Mouse (Mus musculus): Measurements from ENCODE around the gene Rhox3f. TPM values are rescaled to one million over a fixed set of nuclear protein-coding genes. Genes with fewer than 3 reads are reported as not detected.

The Rhox3f gene
- not detected in 2 replicates for total RNA-seq (2023)

GRCm38 (mm10) chrX:37580692-37581091, at the start of gene Rhox3f:
Rhox3f (plus strand) TSS chrX:37580992.

DNA sequence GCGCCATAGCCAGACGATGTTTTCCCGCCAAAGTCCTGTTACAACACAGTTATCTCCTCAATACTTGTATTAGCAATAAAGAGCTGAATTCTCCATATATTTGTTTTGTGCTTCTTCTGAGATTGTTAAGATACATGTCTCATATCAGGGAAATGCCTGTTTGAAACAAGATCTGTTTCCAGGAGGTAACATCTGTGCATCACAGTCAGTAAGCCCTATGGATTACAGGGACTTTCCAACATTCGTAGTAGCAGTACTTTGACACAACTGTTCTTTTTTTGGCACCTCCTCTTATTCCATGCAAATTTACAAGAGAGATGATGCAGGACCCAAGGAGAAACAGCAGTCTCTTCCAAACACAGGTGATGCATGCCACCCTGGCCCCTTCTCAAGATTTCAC, 39.1 kb upstream of the Rhox3f start, which contains the start of gene Rhox3e:
TSS of gene Rhox3e (plus strand) at position 301 of the 400 bp plus-strand sequence.

GRCm38 (mm10) chrX:37557112-37557511, 23.7 kb upstream of the Rhox3f start, which contains the start of gene Rhox4e:
Rhox4e (plus strand) TSS chrX:37557412.

GRCm38 (mm10) chrX:37571105-37571504, 9.7 kb upstream of the Rhox3f start, which contains the start of gene Rhox2f:
Rhox2f (plus strand) TSS chrX:37571405.

DNA sequence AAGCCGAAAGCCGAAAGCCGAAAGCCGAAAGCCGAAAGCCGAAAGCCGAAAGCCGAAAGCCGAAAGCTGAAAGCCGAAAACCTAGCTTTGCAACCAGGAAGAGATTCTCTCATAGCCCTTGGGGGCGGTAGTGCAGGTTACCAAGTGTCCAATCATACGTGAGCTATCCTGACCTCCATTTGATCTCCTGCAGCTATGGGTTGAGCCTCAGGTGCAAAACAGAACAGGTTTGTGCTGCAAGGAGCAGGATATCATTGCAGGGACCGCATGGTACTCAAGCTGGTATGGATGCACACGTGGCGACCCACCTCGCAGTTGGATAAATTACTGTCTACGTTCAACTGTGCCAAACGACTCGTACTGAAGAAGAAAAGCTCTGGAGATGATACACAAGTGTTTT, 26.8 kb downstream of the Rhox3f start, which contains the start of gene Rhox4f:
TSS of gene Rhox4f (minus strand) at position 101 of the 400 bp plus-strand sequence.

GRCm38 (mm10) chrX:37628512-37628911, 47.7 kb downstream of the Rhox3f start, which contains the start of gene Rhox3g:
Rhox3g (minus strand) TSS chrX:37628612.

Other genes starting within 250 kb of the Rhox3f start
- not detected in 2 replicates for gene Rhox3a2, start 201.0 kb upstream of the Rhox3f start, total RNA-seq (2023)
- not detected in 2 replicates for gene Rhox4a2, start 190.1 kb upstream of the Rhox3f start, total RNA-seq (2023)
- not detected in 2 replicates for gene Rhox2b, start 168.9 kb upstream of the Rhox3f start, total RNA-seq (2023)
- gene Rhox4b, start 148.5 kb upstream of the Rhox3f start, total RNA-seq (2023): not detected in 2 replicates
- gene Rhox2c, start 127.3 kb upstream of the Rhox3f start, total RNA-seq (2023): not detected in 2 replicates
- not detected in 2 replicates for gene Rhox3c, start 122.4 kb upstream of the Rhox3f start, total RNA-seq (2023)
- not detected in 2 replicates for gene Rhox4c, start 100.7 kb upstream of the Rhox3f start, total RNA-seq (2023)
- not detected in 2 replicates for gene Rhox2d, start 87.6 kb upstream of the Rhox3f start, total RNA-seq (2023)
- not detected in 2 replicates for gene Rhox4d, start 66.6 kb upstream of the Rhox3f start, total RNA-seq (2023)
- gene Rhox2e, start 50.5 kb upstream of the Rhox3f start, total RNA-seq (2023): not detected in 2 replicates
- gene Rhox3e, start 39.0 kb upstream of the Rhox3f start, total RNA-seq (2023): not detected in 2 replicates
- gene Rhox4e, start 23.6 kb upstream of the Rhox3f start, total RNA-seq (2023): not detected in 2 replicates
- gene Rhox2f, start 9.6 kb upstream of the Rhox3f start, total RNA-seq (2023): not detected in 2 replicates
- gene Rhox4f, start 26.7 kb downstream of the Rhox3f start, total RNA-seq (2023): not detected in 2 replicates
- not detected in 2 replicates for gene Rhox3g, start 47.6 kb downstream of the Rhox3f start, total RNA-seq (2023)
- gene Rhox2g, start 62.5 kb downstream of the Rhox3f start, total RNA-seq (2023): not detected in 2 replicates
- gene Rhox4g, start 70.3 kb downstream of the Rhox3f start, total RNA-seq (2023): not detected in 2 replicates
- gene Rhox3h, start 87.8 kb downstream of the Rhox3f start, total RNA-seq (2023): not detected in 2 replicates
- not detected in 2 replicates for gene Rhox2h, start 92.3 kb downstream of the Rhox3f start, total RNA-seq (2023)
- gene Rhox5, start 223.8 kb downstream of the Rhox3f start, total RNA-seq (2023): not detected in 2 replicates
- not detected in 2 replicates for gene Rhox6, start 245.9 kb downstream of the Rhox3f start, total RNA-seq (2023)